Mouse (Mus musculus) small intestine, adult 2 months (tissue): ENCODE measurements at regions not wholly inside any gene's neighbourhood (a gene's known extent, or its start where the extent isn't known, plus 50 kb on each side); places are given as distances from the start of the nearest gene placed in this dataset.

Experiments
- CTCF ChIP-seq: fragments of 200-500 bp; IDR thresholded peaks from 2 replicates; pipeline ENCODE4 v1.5.1; 2012; ENCODE audit warnings: low read depth, mild to moderate bottlenecking, control low read depth, inconsistent platforms, low read length, moderate library complexity, mixed read lengths; ENCODE audit not compliant: insufficient replicate concordance, insufficient read length; ENCODE audit errors: extremely low read depth
- POLR2A ChIP-seq: fragments of 200-500 bp; IDR thresholded peaks from 2 replicates; pipeline ENCODE4 v1.6.1; 2012; ENCODE audit warnings: low read depth, mild to moderate bottlenecking, control low read depth, inconsistent platforms, low read length, moderate library complexity

DNA sequence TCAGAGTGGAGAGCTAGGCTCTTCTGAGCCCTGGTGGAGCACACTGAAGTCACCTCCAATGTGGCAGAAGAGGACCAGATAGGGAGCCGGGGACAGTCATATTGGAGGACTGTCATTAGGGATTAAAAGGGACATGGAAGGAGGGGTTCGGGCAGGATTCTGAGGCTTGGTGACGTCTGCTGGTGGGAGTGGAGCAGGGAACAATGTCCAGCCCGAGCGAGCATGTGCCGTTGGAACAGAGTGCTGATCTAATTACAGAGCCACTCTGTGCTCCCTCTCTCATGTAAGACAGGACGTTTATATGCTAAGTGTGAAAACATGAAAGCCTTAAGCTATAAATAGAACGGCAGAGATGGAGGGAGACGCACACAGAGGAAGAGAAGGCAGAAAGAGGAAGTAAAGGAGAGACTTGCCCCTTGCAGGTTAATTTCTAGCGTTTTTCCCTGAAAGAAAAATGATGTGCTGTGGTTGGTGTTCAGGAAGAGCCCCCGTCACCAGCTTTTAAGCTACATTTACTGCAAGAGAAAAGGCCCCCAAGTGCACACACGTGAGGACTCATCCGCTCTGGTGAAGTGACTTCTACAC lies 475.2 kb downstream of the Insc start:
- no peak for TF ChIP-seq POLR2A
- no peak for TF ChIP-seq CTCF
